ENCODE assay signal across 7 mouse cellular contexts in genomic region chr16:29735371-29736008, GRCm38 (mm10).
DNase-seq lines count a peak whose midpoint lies in the region; ATAC-seq and TF ChIP-seq lines count a peak whose summit lies in the region.

No protein-coding gene starts in this region.

- H3K4me1 ChIP-seq in heart, embryonic 11.5 days (ENCODE audit: control insufficient read depth, insufficient read depth, low read length): peaks cover 15% of the 10 kb centered on the region
- peaks cover 29% of the 10 kb centered on the region for H3K4me1 ChIP-seq in limb, embryonic 14.5 days (ENCODE audit: control insufficient read depth, insufficient read depth, low read length)

- peaks cover 17% of the 10 kb centered on the region for H3K27me3 ChIP-seq in heart, embryonic 11.5 days (ENCODE audit: control insufficient read depth, insufficient read depth, low read length)
- H3K27me3 ChIP-seq in limb, embryonic 14.5 days (ENCODE audit: control insufficient read depth, insufficient read depth, low read length): peaks cover 4% of the 10 kb centered on the region; the same call in 1 of the 2 replicates

- H3K27ac ChIP-seq in heart, embryonic 11.5 days (ENCODE audit: low read depth, low read length): peak overlapping the region; percentile 84
- H3K27ac ChIP-seq in limb, embryonic 14.5 days (replicated peaks; ENCODE audit: low read depth, low read length): no peak overlapping the region; the same call in 1 of the 2 replicates

- DNase-seq in 3134 (ENCODE audit: extremely low read depth, insufficient read length, low spot score): peak; percentile 33
- peak; percentile 67 for DNase-seq in 416B (ENCODE audit: low read depth)
- peak; percentile 43 for DNase-seq in limb, embryonic 14.5 days (ENCODE audit: low spot score)
- DNase-seq in right cerebral cortex, postnatal 14 days: no peak
- DNase-seq in adrenal gland, adult 18-20 months (ENCODE audit: low spot score in 2 of 2): no peak
- no peak for DNase-seq in cerebellum, postnatal 4 days (ENCODE audit: low spot score in 2 of 2)

- no peaks in the 10 kb centered on the region for H3K9me3 ChIP-seq in heart, embryonic 11.5 days (replicated peaks; ENCODE audit: control insufficient read depth, low read length)
- no peaks in the 10 kb centered on the region for H3K9me3 ChIP-seq in limb, embryonic 14.5 days (ENCODE audit: control insufficient read depth, low read length)

- H3K9ac ChIP-seq in heart, embryonic 11.5 days (ENCODE audit: low read depth, low read length): no peak overlapping the region
- no peak overlapping the region for H3K9ac ChIP-seq in limb, embryonic 14.5 days (ENCODE audit: low read depth, low read length, severe bottlenecking)

- 7% methylated on average over 12 of the region's 12 CpGs for WGBS in heart, embryonic 11.5 days (ENCODE audit: insufficient replicate concordance)
- 8% methylated on average over 12 of the region's 12 CpGs for WGBS in limb, embryonic 14.5 days

- no peak for TF ChIP-seq POLR2A in limb, embryonic 14.5 days (IDR thresholded peaks at IDR 0.05; ENCODE audit: borderline replicate concordance, extremely low read depth, insufficient read depth, insufficient read length)

- ATAC-seq in heart, embryonic 11.5 days (replicated peaks; ENCODE audit: insufficient number of reproducible peaks, low FRiP score, low TSS enrichment): no peak
- peak; percentile 18 for ATAC-seq in limb, embryonic 14.5 days (ENCODE audit: low FRiP score, low read depth)

- H3K36me3 ChIP-seq in heart, embryonic 11.5 days (ENCODE audit: control insufficient read depth, insufficient read depth, low read length): no peaks in the 10 kb centered on the region
- H3K36me3 ChIP-seq in limb, embryonic 14.5 days (ENCODE audit: control insufficient read depth, insufficient read depth, low read length): no peaks in the 10 kb centered on the region

- H3K4me3 ChIP-seq in heart, embryonic 11.5 days (ENCODE audit: low read depth, low read length): no peak overlapping the region
- no peak overlapping the region for H3K4me3 ChIP-seq in limb, embryonic 14.5 days (replicated peaks; ENCODE audit: low read length)

- peak overlapping the region; percentile 51 for H3K4me2 ChIP-seq in heart, embryonic 11.5 days
- H3K4me2 ChIP-seq in limb, embryonic 14.5 days (replicated peaks; ENCODE audit: low read depth, low read length, severe bottlenecking): no peak overlapping the region

Comparison
In these comparisons a context has a peak if more than half of its experiments do, and no peak if none do; other contexts are left out.
1. DNase-seq: peak in 3134 (single experiment), 416B (single experiment) and limb, embryonic 14.5 days (single experiment); none in right cerebral cortex, postnatal 14 days (single experiment), adrenal gland, adult 18-20 months (0 of 2) and cerebellum, postnatal 4 days (0 of 2).